Mouse (Mus musculus): ENCODE data around the gene Gm6020.
"Not testable (repeated sequence)": the region's sequence is repeated elsewhere in the genome, so short reads cannot be mapped to it uniquely, and the experiment has no call there.

The Gm6020 gene

DNA sequence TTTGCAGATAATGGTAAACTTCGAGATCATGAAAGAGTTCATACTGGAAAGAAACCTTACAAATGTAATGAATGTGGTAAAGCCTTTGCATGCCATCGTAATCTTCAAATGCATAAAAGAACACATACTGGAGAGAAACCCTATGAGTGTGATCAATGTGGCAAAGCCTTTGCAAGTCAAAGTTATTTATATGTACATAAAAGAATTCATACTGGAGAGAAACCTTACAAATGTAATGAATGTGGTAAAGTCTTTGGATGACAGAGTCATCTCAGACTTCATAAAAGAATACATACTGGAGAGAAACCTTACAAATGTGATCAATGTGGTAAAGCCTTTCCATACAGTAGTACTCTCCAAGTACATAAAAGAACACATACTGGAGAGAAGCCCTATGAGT, at the start of gene Gm6020:
TSS of gene Gm6020 (plus strand) at position 301 of the 400 bp plus-strand sequence.
- in situ Hi-C loops (cut with MboI): not testable (repeated sequence)

GRCm38 (mm10) chr19:61138655-61139054, 45.0 kb upstream of the Gm6020 start:
- in situ Hi-C loops (cut with MboI): no loop called here

GRCm38 (mm10) chr19:61140342-61141206, 43.1 kb upstream of the Gm6020 start, which contains the start of gene Zfp950:
Gene Zfp950 (minus strand): TSS chr19:61140840.
- in situ Hi-C loops (cut with MboI): no loop called here

GRCm38 (mm10) chr19:61141299-61141698, 42.4 kb upstream of the Gm6020 start:
- in situ Hi-C loops (cut with MboI): no loop called here

GRCm38 (mm10) chr19:61151372-61151700, 32.4 kb upstream of the Gm6020 start:
- in situ Hi-C loops (cut with MboI): no loop called here

GRCm38 (mm10) chr19:61151701-61152420, 31.8 kb upstream of the Gm6020 start:
- in situ Hi-C loops (cut with MboI): no loop called here

DNA sequence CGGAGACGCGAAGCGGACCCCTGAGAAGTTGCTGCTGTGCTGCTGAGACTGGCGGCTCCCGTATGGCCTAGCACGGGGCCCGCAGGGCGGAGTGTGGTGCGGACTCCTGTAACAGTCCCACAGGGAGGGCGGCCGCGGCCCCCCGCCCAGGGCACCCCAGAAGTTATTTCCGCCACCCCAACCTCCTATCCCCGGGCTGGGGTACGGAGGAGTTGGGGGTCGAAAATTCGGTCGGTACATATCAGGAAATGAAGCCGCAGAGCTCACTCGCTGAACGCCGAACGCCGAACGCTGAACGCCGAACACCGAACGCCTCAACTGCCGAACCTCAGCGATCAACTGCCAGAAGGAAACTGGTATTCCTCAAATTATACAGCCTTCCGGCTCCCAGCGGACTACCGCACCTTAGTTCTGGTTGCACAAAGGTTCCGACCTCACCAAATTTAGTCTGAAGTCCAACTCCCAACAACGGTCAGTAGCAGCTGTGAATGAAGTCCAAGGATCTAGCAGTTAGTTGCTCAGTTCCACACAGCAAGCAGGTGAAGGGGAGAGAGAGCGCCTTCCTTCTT, 7.8 kb upstream of the Gm6020 start, which contains the start of gene Gm7102:
TSS of gene Gm7102 (minus strand) at position 554 of the 569 bp plus-strand sequence.
- in situ Hi-C loops (cut with MboI): no loop called here

DNA sequence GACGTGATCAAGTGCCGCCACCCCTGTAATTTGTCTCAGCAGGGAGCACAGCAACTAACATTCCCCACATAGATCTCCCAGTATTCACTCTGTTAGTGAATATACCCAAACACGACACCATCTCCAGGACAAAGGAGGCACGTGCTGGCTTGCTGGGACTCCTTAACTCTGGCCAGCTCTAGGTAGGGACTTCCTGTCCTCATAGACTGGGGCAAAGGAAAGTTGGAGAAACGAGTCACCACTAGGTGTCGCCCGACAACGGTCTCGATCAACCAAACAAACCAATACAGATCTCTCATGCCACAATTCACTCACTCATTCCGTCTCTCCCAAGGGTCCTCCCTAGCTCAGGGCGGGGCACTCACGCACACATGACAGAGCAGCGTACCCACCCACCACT, 15.6 kb downstream of the Gm6020 start:
- in situ Hi-C loops (cut with MboI): loop anchor here (5.0 kb wide), 1 partner anchor 68 kb away; no protein-coding TSS in a partner anchor

DNA sequence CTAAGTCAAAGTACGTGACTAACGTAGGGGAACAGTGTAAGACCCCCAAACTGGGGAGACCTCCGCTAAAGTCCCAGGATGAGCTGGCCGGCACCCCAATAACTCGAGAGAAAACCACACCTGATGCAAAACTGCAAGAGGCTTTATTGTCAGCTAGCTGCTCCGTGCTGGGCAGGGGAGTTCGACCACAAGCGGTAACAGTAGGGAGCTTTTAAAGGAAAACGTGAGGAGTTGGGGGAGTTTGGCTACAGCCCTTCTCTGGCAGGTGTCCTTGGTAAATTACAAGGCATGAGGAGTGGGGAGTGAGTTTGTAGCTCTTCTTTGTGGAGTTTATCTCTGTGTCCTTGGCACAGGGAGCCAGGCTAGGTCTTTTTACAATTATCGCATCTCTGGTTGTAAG, 16.1 kb downstream of the Gm6020 start:
- in situ Hi-C loops (cut with MboI): loop anchor here (5.0 kb wide), 1 partner anchor 67 kb away; no protein-coding TSS in a partner anchor

- in situ Hi-C loops (cut with MboI): not testable (repeated sequence)
Observed at GRCm38 (mm10) chr19:61207506-61207905, 23.8 kb downstream of the Gm6020 start.

GRCm38 (mm10) chr19:61223706-61224328, 40.1 kb downstream of the Gm6020 start:
- in situ Hi-C loops (cut with MboI): no loop called here

- in situ Hi-C loops (cut with MboI): loop anchor here (5.0 kb wide), 1 partner anchor 37 kb away; no protein-coding TSS in a partner anchor
Observed at GRCm38 (mm10) chr19:61224678-61225525, 41.2 kb downstream of the Gm6020 start.

- in situ Hi-C loops (cut with MboI): loop anchor here (5.0 kb wide), 1 partner anchor 37 kb away; no protein-coding TSS in a partner anchor
Observed at GRCm38 (mm10) chr19:61225526-61226400, 42.1 kb downstream of the Gm6020 start.

GRCm38 (mm10) chr19:61226401-61226927, 42.8 kb downstream of the Gm6020 start:
- in situ Hi-C loops (cut with MboI): loop anchor here (5.0 kb wide), 1 partner anchor 36 kb away; no protein-coding TSS in a partner anchor

- in situ Hi-C loops (cut with MboI): loop anchor here (5.0 kb wide), 1 partner anchor 35 kb away; no protein-coding TSS in a partner anchor
Observed at GRCm38 (mm10) chr19:61226928-61227854, 43.5 kb downstream of the Gm6020 start.

- in situ Hi-C loops (cut with MboI): loop anchor here (5.0 kb wide), 1 partner anchor 34 kb away; no protein-coding TSS in a partner anchor
Observed at GRCm38 (mm10) chr19:61227941-61228701, 44.4 kb downstream of the Gm6020 start, which contains the start of gene Csf2ra. Gene Csf2ra (minus strand): TSS chr19:61228429.

Data from mature B cell (primary cell).